ENCODE assay signal across 30 mouse cellular contexts in genomic region chr9:77958327-77958726, GRCm38 (mm10). TPM values are rescaled to one million over a fixed set of nuclear protein-coding genes. Genes with fewer than 3 reads are reported as not detected.
DNase-seq lines count a peak whose midpoint lies in the region; ATAC-seq and TF ChIP-seq lines count a peak whose summit lies in the region.
"Had no signal": no experiment of that assay in that cellular context is flagged by ENCODE, and none has a peak within 500 bp of the region (broad histone marks: within the 10 kb centered on the region; RNA-seq: fewer than 3 reads in every experiment).

No protein-coding gene starts in this region.

- no peaks in the 10 kb centered on the region for H3K9me3 ChIP-seq in G1E (replicated peaks)
- H3K9me3 ChIP-seq: embryonic facial prominence, embryonic 10.5 days; embryonic facial prominence, embryonic 13.5 days; forebrain, embryonic 12.5 days; forebrain, embryonic 15.5 days; heart, embryonic 10.5 days; heart, embryonic 13.5 days had no signal

- no peak for TF ChIP-seq CTCF in G1E (IDR thresholded peaks at IDR 0.05; ENCODE audit: low read depth, low read length)

- peak; percentile 38; the same call in 1 of the 2 replicates for ATAC-seq in G1E (ENCODE audit: extremely low read depth, insufficient number of reproducible peaks, low FRiP score, poor library complexity, severe bottlenecking)
- no peak for ATAC-seq in inflammation-experienced regulatory T-cells, adult 6 months
- ATAC-seq: activated CD4-positive, CD25-positive, alpha-beta regulatory T cell, adult 4 months; forebrain, embryonic 15.5 days; hindbrain, postnatal 0 days; intestine, postnatal 0 days had no signal

- H3K4me1 ChIP-seq in G1E (ENCODE audit: insufficient read depth, low read depth, low read length): peaks cover 89% of the 10 kb centered on the region
- H3K4me1 ChIP-seq: forebrain, embryonic 12.5 days; forebrain, embryonic 15.5 days had no signal

- no peak overlapping the region for H3K4me3 ChIP-seq in G1E (ENCODE audit: low read depth, low read length)
- H3K4me3 ChIP-seq: embryonic facial prominence, embryonic 10.5 days; embryonic facial prominence, embryonic 13.5 days; erythroblast, embryonic 14.5 days; forebrain, embryonic 12.5 days; forebrain, embryonic 15.5 days; heart, adult 2 months; heart, embryonic 10.5 days; heart, embryonic 13.5 days had no signal

- H3K27me3 ChIP-seq in G1E (ENCODE audit: insufficient read depth, low read length): no peaks in the 10 kb centered on the region
- H3K27me3 ChIP-seq: CH12.LX; embryonic facial prominence, embryonic 13.5 days; forebrain, embryonic 12.5 days; forebrain, embryonic 15.5 days; heart, embryonic 13.5 days had no signal

- peaks cover 67% of the 10 kb centered on the region for H3K36me3 ChIP-seq in G1E (replicated peaks)

- DNase-seq in adrenal gland, adult 2 months: peak; percentile 77
- DNase-seq in adrenal gland, adult 18-20 months (ENCODE audit: low spot score in 2 of 2): no peak
- DNase-seq in G1E (ENCODE audit: low spot score): no peak
- DNase-seq in adrenal gland, postnatal 14 days: peak; percentile 61
- DNase-seq in kidney, adult 18-20 months: no peak
- DNase-seq in embryo, embryonic 10.5 days (ENCODE audit: low spot score): no peak
- DNase-seq: B cell, adult 2 months; cerebellum, adult 11 months; cerebellum, adult 2 months; cerebellum, adult 9-11 months; cerebellum, postnatal 25 days; embryo, embryonic 11 days; gastrocnemius, postnatal 10 days; gastrocnemius, postnatal 36 days; heart, adult 2 months; heart, postnatal 14 days; heart, postnatal 4 days; kidney, adult 8-10 months had no signal

RNA-seq across cellular contexts. Expression of gene Elovl5, which starts 41.2 kb away (rescaled TPM):
- total RNA-seq in adrenal gland, adult 2 months (2021): 1,000 to 10,000 TPM in 1 of 2 experiments, 100 to 1,000 TPM in 1; 490 to 1,131 TPM
- polyA plus RNA-seq in adrenal gland, adult 2 months (2012; rRNA removed): 123 and 254 TPM in 2 replicates
- 100 to 1,000 TPM; 618 to 823 TPM for total RNA-seq in adrenal gland, adult 18-20 months (2021)
- total RNA-seq in G1E (2014; fragmentation: Nextera tagmentation) (80.4 and 81.5 TPM in 2 replicates), G1E (2017) (94.5 and 99.9 TPM in 2 replicates)
- 6.3 and 11.7 TPM in 2 replicates for polyA plus RNA-seq in G1E (2012)
- 285 and 347 TPM in 2 replicates for total RNA-seq in adrenal gland, postnatal 14 days (2021)
- 100 to 1,000 TPM in 2 of 3 experiments, 10 to 100 TPM in 1; 97.0 to 142 (median 135) TPM for polyA plus RNA-seq in inflammation-experienced regulatory T-cells, adult 6 months (2017; shearing (Covaris generic))

Comparison
In these comparisons a context has a peak if more than half of its experiments do, and no peak if none do; other contexts are left out.
1. DNase-seq: peak in adrenal gland, adult 2 months (single experiment) and adrenal gland, postnatal 14 days (single experiment); none in adrenal gland, adult 18-20 months (0 of 2), G1E (single experiment), kidney, adult 18-20 months (single experiment) and embryo, embryonic 10.5 days (single experiment).